Mouse (Mus musculus): ENCODE measurements around the gene Selenok. TPM values are rescaled to one million over a fixed set of nuclear protein-coding genes. Genes with fewer than 3 reads are reported as not detected.

The Selenok gene
- total and polyA plus RNA-seq, 3 experiments = 49.8 to 71.1 TPM; not detected in 1

DNA sequence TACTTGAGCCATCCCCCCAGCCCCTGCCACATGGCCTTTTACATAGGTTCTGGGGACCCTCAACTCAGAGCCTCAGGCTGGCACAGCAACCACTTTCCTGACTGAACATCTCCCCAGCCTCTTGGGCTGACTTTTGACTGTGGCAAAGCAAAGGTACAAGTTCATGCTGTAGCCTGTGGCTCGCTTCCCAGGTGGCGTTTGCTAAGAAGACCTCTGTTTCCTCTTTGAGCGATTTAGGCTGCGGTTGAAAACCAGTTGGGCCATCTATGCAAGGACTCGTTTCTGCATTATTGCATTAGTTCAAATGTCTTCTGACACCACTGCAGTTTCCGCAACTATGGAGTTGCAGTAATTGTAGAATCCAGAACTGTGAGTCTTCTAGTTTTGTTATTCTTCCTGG, 54.4 kb downstream of the Selenok start:
- Histone ChIP-seq H3K27ac (ENCODE audit: control insufficient read depth, low read depth, low read length) (no peak overlapping the region), H3K27me3 (ENCODE audit: control insufficient read depth in 1 of 2, insufficient read depth in 2 of 2, low read length in 2 of 2) (no peaks in the 10 kb centered on the region), H3K79me2 (ENCODE audit: control insufficient read depth, insufficient read depth, low read length, poor library complexity) (no peaks in the 10 kb centered on the region), H3K4me3 (ENCODE audit: control insufficient read depth in 1 of 2, insufficient read depth in 1 of 2, low read depth in 2 of 2, low read length in 2 of 2) (no peak overlapping the region), H3K4me1 (ENCODE audit: control insufficient read depth in 1 of 2, insufficient read depth in 2 of 2, low read length in 2 of 2) (peaks cover 3 to 6% of the 10 kb centered on the region in 2 experiments; a peak in 3 of 4 replicates), H3K9me3 (replicated peaks; ENCODE audit: insufficient read depth, low read length) (no peaks in the 10 kb centered on the region), H3K36me3 (ENCODE audit: control insufficient read depth in 1 of 2, insufficient read depth in 2 of 2, low read length in 2 of 2) (peaks cover 0 to 6% of the 10 kb centered on the region in 2 experiments; a peak in 2 of 4 replicates), H3K9ac (ENCODE audit: control insufficient read depth, low read depth, low read length, poor library complexity, severe bottlenecking) (no peak overlapping the region)
- no peak for TF ChIP-seq CHD2 (IDR thresholded peaks at IDR 0.05; ENCODE audit: low read length)
- no peak for TF ChIP-seq SMC3 (IDR thresholded peaks at IDR 0.05; ENCODE audit: low read depth, low read length)
- TF ChIP-seq TAL1 (IDR thresholded peaks at IDR 0.05; ENCODE audit: low read length) = no peak
- no peak for TF ChIP-seq ZMIZ1 (IDR thresholded peaks at IDR 0.05; ENCODE audit: low read depth, low read length)
- no peak for TF ChIP-seq USF2 (IDR thresholded peaks at IDR 0.05; ENCODE audit: borderline replicate concordance in 1 of 2, insufficient read depth in 1 of 2, low read depth in 1 of 2, low read length in 2 of 2)
- TF ChIP-seq MAFK (IDR thresholded peaks at IDR 0.05; ENCODE audit: borderline replicate concordance, low read depth, low read length) = no peak
- no peak for TF ChIP-seq GATA1 (IDR thresholded peaks at IDR 0.05; ENCODE audit: low read depth, low read length)
- no peak for TF ChIP-seq ETS1 (IDR thresholded peaks at IDR 0.05; ENCODE audit: low read depth, low read length)
- TF ChIP-seq MEF2A (IDR thresholded peaks at IDR 0.05; ENCODE audit: extremely low read depth, insufficient replicate concordance, low read depth, low read length, poor library complexity, severe bottlenecking) = no peak
- no peak for TF ChIP-seq E2F4 (IDR thresholded peaks at IDR 0.05; ENCODE audit: borderline replicate concordance, low read depth, low read length)
- TF ChIP-seq RCOR1 (IDR thresholded peaks at IDR 0.05; ENCODE audit: low read depth, low read length) = no peak
- TF ChIP-seq MAX (IDR thresholded peaks at IDR 0.05; ENCODE audit: low read length) = no peak
- no peak for DNase-seq (ENCODE audit: low read depth, low spot score)

- Histone ChIP-seq H3K27me3 (ENCODE audit: control insufficient read depth in 1 of 2, insufficient read depth in 2 of 2, low read length in 2 of 2) (no peaks in the 10 kb centered on the region), H3K4me1 (ENCODE audit: control insufficient read depth in 1 of 2, insufficient read depth in 2 of 2, low read length in 2 of 2) (peaks cover 3 to 6% of the 10 kb centered on the region in 2 experiments; a peak in 3 of 4 replicates), H3K9me3 (replicated peaks; ENCODE audit: insufficient read depth, low read length) (no peaks in the 10 kb centered on the region), H3K9ac (ENCODE audit: control insufficient read depth, low read depth, low read length, poor library complexity, severe bottlenecking) (no peak overlapping the region), H3K36me3 (ENCODE audit: control insufficient read depth in 1 of 2, insufficient read depth in 2 of 2, low read length in 2 of 2) (peaks cover 0 to 6% of the 10 kb centered on the region in 2 experiments; a peak in 2 of 4 replicates), H3K79me2 (ENCODE audit: control insufficient read depth, insufficient read depth, low read length, poor library complexity) (no peaks in the 10 kb centered on the region), H3K27ac (ENCODE audit: control insufficient read depth, low read depth, low read length) (no peak overlapping the region; the same call in 1 of the 2 replicates), H3K4me3 (ENCODE audit: control insufficient read depth in 1 of 2, insufficient read depth in 1 of 2, low read depth in 2 of 2, low read length in 2 of 2) (peak overlapping the region in 1 of 2 experiments; percentile 58; a peak in 1 of 4 replicates)
- DNase-seq (ENCODE audit: low read depth, low spot score) = peak; percentile 46
- no peak for TF ChIP-seq ZMIZ1 (IDR thresholded peaks at IDR 0.05; ENCODE audit: low read depth, low read length)
- TF ChIP-seq RCOR1 (IDR thresholded peaks at IDR 0.05; ENCODE audit: low read depth, low read length) = peak; percentile 58; the same call in 1 of the 2 replicates
- no peak for TF ChIP-seq RAD21 (IDR thresholded peaks at IDR 0.05; ENCODE audit: low read depth, low read length)
- no peak for TF ChIP-seq MAZ (IDR thresholded peaks at IDR 0.05; ENCODE audit: low read depth, low read length)
- TF ChIP-seq NRF1 (IDR thresholded peaks at IDR 0.05; ENCODE audit: insufficient read depth, low read depth, low read length, poor library complexity, severe bottlenecking) = no peak
- 0 out of 2 replicates have a peak, but pooled peaks have one; percentile 20 for TF ChIP-seq BHLHE40 (IDR thresholded peaks at IDR 0.05; ENCODE audit: borderline replicate concordance, low read depth, low read length)
- no peak; the same call in 1 of the 2 replicates for TF ChIP-seq KAT2A (conservative IDR thresholded peaks at IDR 0.05; ENCODE audit: low read depth, low read length)
- no peak for TF ChIP-seq TAL1 (IDR thresholded peaks at IDR 0.05; ENCODE audit: low read length)
- no peak for TF ChIP-seq MEF2A (IDR thresholded peaks at IDR 0.05; ENCODE audit: extremely low read depth, insufficient replicate concordance, low read depth, low read length, poor library complexity, severe bottlenecking)
- TF ChIP-seq MYB (IDR thresholded peaks at IDR 0.05; ENCODE audit: low read depth, low read length) = no peak
- no peak for TF ChIP-seq POLR2AphosphoS2 (IDR thresholded peaks at IDR 0.05; ENCODE audit: low read length)
- TF ChIP-seq ETS1 (IDR thresholded peaks at IDR 0.05; ENCODE audit: low read depth, low read length) = no peak; the same call in 1 of the 2 replicates
- no peak for TF ChIP-seq USF2 (IDR thresholded peaks at IDR 0.05; ENCODE audit: borderline replicate concordance in 1 of 2, insufficient read depth in 1 of 2, low read depth in 1 of 2, low read length in 2 of 2)
- TF ChIP-seq CHD2 (IDR thresholded peaks at IDR 0.05; ENCODE audit: low read length) = no peak
- no peak for TF ChIP-seq HCFC1 (IDR thresholded peaks at IDR 0.05; ENCODE audit: low read depth, low read length)
- TF ChIP-seq MAX (IDR thresholded peaks at IDR 0.05; ENCODE audit: low read length) = no peak
- no peak for TF ChIP-seq POLR2AphosphoS5 (IDR thresholded peaks at IDR 0.05; ENCODE audit: borderline replicate concordance, low read depth, low read length)
- TF ChIP-seq GABPA (IDR thresholded peaks at IDR 0.05; ENCODE audit: low read depth, low read length) = no peak
- no peak for TF ChIP-seq MAFK (IDR thresholded peaks at IDR 0.05; ENCODE audit: borderline replicate concordance, low read depth, low read length)
- TF ChIP-seq TBP (IDR thresholded peaks at IDR 0.05; ENCODE audit: low read depth, low read length) = no peak
- no peak for TF ChIP-seq JUND (IDR thresholded peaks at IDR 0.05; ENCODE audit: low read depth, low read length)
- no peak for TF ChIP-seq ELF1 (IDR thresholded peaks at IDR 0.05; ENCODE audit: low read depth, low read length)
- TF ChIP-seq EP300 (IDR thresholded peaks at IDR 0.05; ENCODE audit: low read depth in 1 of 2, low read length in 2 of 2) = peak; percentile 40 to 68; a peak in 3 of 4 replicates
- peak; percentile 70; the same call in 1 of the 2 replicates for TF ChIP-seq TCF12 (IDR thresholded peaks at IDR 0.05; ENCODE audit: low read depth, low read length)
- no peak for TF ChIP-seq NELFE (IDR thresholded peaks at IDR 0.05; ENCODE audit: low read depth, low read length)
Measured at GRCm38 (mm10) chr14:30024387-30024786, 56.3 kb downstream of the Selenok start.

All from MEL (cell line).